Mouse (Mus musculus) thymus, adult 2 months (tissue): ENCODE results near the gene Fam107b. TPM values are rescaled to one million over a fixed set of nuclear protein-coding genes. Genes with fewer than 3 reads are reported as not detected.

Experiments
- DNase-seq: peaks from one replicate; pipeline ENCODE4 v3.0.0; 2021
- H3K27ac ChIP-seq: fragments of 200-500 bp; 2 replicates; pipeline ENCODE4 v1.5.1; 2012; ENCODE audit warnings: low read length, control low read depth; ENCODE audit not compliant: control insufficient read depth, insufficient read depth
- H3K27me3 ChIP-seq: fragments of 200-500 bp; 2 replicates; pipeline ENCODE4 v1.6.1; 2012; ENCODE audit warnings: mild to moderate bottlenecking, low read length, moderate library complexity, mixed read lengths; ENCODE audit not compliant: control insufficient read depth, insufficient read depth
- H3K36me3 ChIP-seq: fragments of 200-500 bp; 2 replicates; pipeline ENCODE4 v1.6.1; 2012; ENCODE audit warnings: mild to moderate bottlenecking, low read length, moderate library complexity; ENCODE audit not compliant: control insufficient read depth, insufficient read depth
- H3K4me1 ChIP-seq: fragments of 200-500 bp; replicated peaks from 2 replicates; pipeline ENCODE4 v1.6.1; 2012; ENCODE audit warnings: low read length; ENCODE audit not compliant: control insufficient read depth, insufficient read depth
- H3K4me3 ChIP-seq: fragments of 200-500 bp; 2 replicates; pipeline ENCODE4 v1.5.1; 2012; ENCODE audit warnings: mild to moderate bottlenecking, low read length, control low read depth, moderate library complexity; ENCODE audit not compliant: control insufficient read depth, insufficient read depth
- CTCF ChIP-seq: fragments of 200-500 bp; IDR thresholded peaks from 2 replicates; pipeline ENCODE4 v1.5.1; 2012; ENCODE audit warnings: mild to moderate bottlenecking, control low read depth, low read length, moderate library complexity, borderline replicate concordance; ENCODE audit not compliant: control insufficient read depth, poor library complexity, insufficient read depth; ENCODE audit errors: extremely low read depth
- POLR2A ChIP-seq: fragments of 200-500 bp; IDR thresholded peaks from 2 replicates; pipeline ENCODE4 v1.6.1; 2012; ENCODE audit warnings: mild to moderate bottlenecking, low read length, control low read depth, moderate library complexity; ENCODE audit not compliant: control insufficient read depth, poor library complexity, insufficient read depth; ENCODE audit errors: extremely low read depth
- WGBS: fragments of 180-500 bp; shearing (Covaris S2); methylation state at CpG from one replicate; pipeline ENCODE4 v1.1.7; 2018; 5-methylcytosine and 5-hydroxymethylcytosine counted together
- polyA plus RNA-seq: library from polyadenylated mRNA; depleted of rRNA; stranded (reverse); fragments of >200 nt; gene quantifications from 2 replicates; pipeline ENCODE4 v1.2.3, GENCODE M21; 2012

Fam107b gene
- polyA plus RNA-seq, 1 experiment: 81.3 TPM

- Histone ChIP-seq H3K27me3 (no peaks in the 10 kb centered on the region), H3K4me1 (peaks cover 6% of the 10 kb centered on the region; the same call in 1 of the 2 replicates), H3K27ac (no peak overlapping the region), H3K4me3 (no peak overlapping the region), H3K36me3 (peaks cover 43% of the 10 kb centered on the region)
- no peak for TF ChIP-seq POLR2A
- no peak for TF ChIP-seq CTCF
- over 99% methylated on average over 3 of the region's 3 CpGs for WGBS
- no peak for DNase-seq
Measured at GRCm38 (mm10) chr2:3775569-3775968, 205.3 kb downstream of the Fam107b start.

GRCm38 (mm10) chr2:3776045-3776444, 205.8 kb downstream of the Fam107b start:
- peaks cover 6% of the 10 kb centered on the region; the same call in 1 of the 2 replicates for H3K4me1 ChIP-seq
- DNase-seq: no peak
- H3K36me3 ChIP-seq: peaks cover 47% of the 10 kb centered on the region
- H3K27me3 ChIP-seq: no peaks in the 10 kb centered on the region
- H3K27ac ChIP-seq: no peak overlapping the region
- TF ChIP-seq CTCF (no peak), POLR2A (no peak)
- H3K4me3 ChIP-seq: no peak overlapping the region

- Histone ChIP-seq H3K27me3 (no peaks in the 10 kb centered on the region), H3K4me1 (no peaks in the 10 kb centered on the region), H3K4me3 (no peak overlapping the region), H3K36me3 (peaks cover 63% of the 10 kb centered on the region), H3K27ac (no peak overlapping the region)
- 95% methylated on average over 6 of the region's 6 CpGs for WGBS
- no peak for DNase-seq
- TF ChIP-seq CTCF (no peak), POLR2A (no peak)
Measured at GRCm38 (mm10) chr2:3777696-3778095, 207.4 kb downstream of the Fam107b start.

GRCm38 (mm10) chr2:3785546-3785945, 215.3 kb downstream of the Fam107b start:
- TF ChIP-seq POLR2A: no peak
- no peak for TF ChIP-seq CTCF
- Histone ChIP-seq H3K4me1 (no peaks in the 10 kb centered on the region), H3K36me3 (peaks cover 22% of the 10 kb centered on the region), H3K27me3 (no peaks in the 10 kb centered on the region), H3K27ac (no peak overlapping the region), H3K4me3 (no peak overlapping the region)
- WGBS: 94% methylated on average over 8 of the region's 8 CpGs
- DNase-seq: no peak

GRCm38 (mm10) chr2:3787752-3788423, 217.6 kb downstream of the Fam107b start:
- TF ChIP-seq CTCF: no peak
- TF ChIP-seq POLR2A: no peak
- H3K4me1 ChIP-seq: no peaks in the 10 kb centered on the region
- DNase-seq: no peak
- no peaks in the 10 kb centered on the region for H3K27me3 ChIP-seq
- no peaks in the 10 kb centered on the region; the same call in 1 of the 2 replicates for H3K36me3 ChIP-seq
- no peak overlapping the region for H3K4me3 ChIP-seq
- H3K27ac ChIP-seq: no peak overlapping the region

- DNase-seq: no peak
- H3K27ac ChIP-seq: no peak overlapping the region
- H3K4me3 ChIP-seq: no peak overlapping the region
- no peaks in the 10 kb centered on the region for H3K4me1 ChIP-seq
- no peak for TF ChIP-seq POLR2A
- no peak for TF ChIP-seq CTCF
- no peaks in the 10 kb centered on the region for H3K27me3 ChIP-seq
- H3K36me3 ChIP-seq: no peaks in the 10 kb centered on the region
- WGBS: 52% methylated on average over 3 of the region's 3 CpGs
Measured at GRCm38 (mm10) chr2:3788424-3788786, 218.1 kb downstream of the Fam107b start.

- TF ChIP-seq POLR2A: no peak
- TF ChIP-seq CTCF: no peak
- H3K36me3 ChIP-seq: no peaks in the 10 kb centered on the region
- H3K27ac ChIP-seq: no peak overlapping the region
- H3K27me3 ChIP-seq: no peaks in the 10 kb centered on the region
- 92% methylated on average over 5 of the region's 5 CpGs for WGBS
- DNase-seq: no peak
- peaks cover 7% of the 10 kb centered on the region for H3K4me1 ChIP-seq
- no peak overlapping the region for H3K4me3 ChIP-seq
Measured at GRCm38 (mm10) chr2:3796543-3796942, 226.3 kb downstream of the Fam107b start.
